Comparison of ENCODE assay signal across 7 mouse cellular contexts in the genomic region with DNA sequence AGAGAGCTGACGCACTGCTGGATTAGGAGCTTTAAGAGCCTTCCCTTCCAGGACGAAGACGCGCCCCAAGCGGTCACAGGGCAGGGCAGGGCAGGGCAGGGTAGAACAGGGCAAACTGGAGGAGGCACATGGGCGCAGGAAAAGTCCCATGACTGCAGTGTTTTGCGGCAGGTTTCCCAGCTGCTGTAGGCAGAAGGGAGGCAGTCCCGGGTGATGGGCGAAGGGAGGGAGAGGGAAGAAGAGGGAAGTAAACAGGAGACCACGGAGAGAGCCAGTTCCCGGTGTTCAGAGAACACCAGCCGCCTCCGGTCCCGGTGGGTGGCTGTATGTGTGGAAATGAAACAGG. TPM values are rescaled to one million over a fixed set of nuclear protein-coding genes. Genes with fewer than 3 reads are reported as not detected.
DNase-seq lines count a peak whose midpoint lies in the region; ATAC-seq lines count a peak whose summit lies in the region.

No protein-coding gene starts in this region.

- peak overlapping the region; percentile 13; the same call in 1 of the 2 replicates for H3K9ac ChIP-seq in intestine, embryonic 14.5 days (ENCODE audit: low read length)

- intact Hi-C loops in gastrocnemius, postnatal 36 days (cut with DNase I) = loop anchor here (1.0 to 5.0 kb wide), 5 partner anchors 42 to 217 kb away; no protein-coding TSS in a partner anchor
- intact Hi-C loops in left cerebral cortex, postnatal 10 days (cut with DNase I) = loop anchor here (2.0 to 10.0 kb wide), 3 partner anchors 77 to 217 kb away; no protein-coding TSS in a partner anchor

- peak overlapping the region; percentile 31; the same call in 1 of the 2 replicates for H3K4me3 ChIP-seq in intestine, embryonic 14.5 days (ENCODE audit: low read depth, low read length)
- peak overlapping the region; percentile 94 for H3K4me3 ChIP-seq in megakaryocyte, embryonic 14.5 days (replicated peaks)

- no peaks in the 10 kb centered on the region for H3K9me3 ChIP-seq in intestine, embryonic 14.5 days (ENCODE audit: control insufficient read depth, low read length)
- no peaks in the 10 kb centered on the region for H3K9me3 ChIP-seq in megakaryocyte, embryonic 14.5 days

- DNase-seq in adrenal gland, postnatal 14 days = peak; percentile 92
- peak; percentile 52 for DNase-seq in embryo, embryonic 11 days
- DNase-seq in gastrocnemius, postnatal 36 days = peak; percentile 79 to 88
- peak; percentile 72 for DNase-seq in intestine, embryonic 14.5 days (ENCODE audit: low spot score)
- DNase-seq in left cerebral cortex, postnatal 10 days (ENCODE audit: extremely low spot score in 1 of 2, low spot score in 2 of 2) = peak; percentile 74 to 87
- DNase-seq in right cerebral cortex, postnatal 36 days (ENCODE audit: low spot score in 2 of 2) = peak; percentile 87 to 93

- H3K27ac ChIP-seq in intestine, embryonic 14.5 days (ENCODE audit: low read depth) = no peak overlapping the region

- peaks cover 41% of the 10 kb centered on the region for H3K27me3 ChIP-seq in intestine, embryonic 14.5 days (replicated peaks; ENCODE audit: control insufficient read depth, insufficient read depth, low read length)
- H3K27me3 ChIP-seq in megakaryocyte, embryonic 14.5 days (replicated peaks) = no peaks in the 10 kb centered on the region

- peak; percentile 36; the same call in 1 of the 2 replicates for ATAC-seq in intestine, embryonic 14.5 days (replicated peaks; ENCODE audit: low FRiP score, low TSS enrichment, low read depth)

- peaks cover 21% of the 10 kb centered on the region for H3K4me1 ChIP-seq in intestine, embryonic 14.5 days (replicated peaks; ENCODE audit: control insufficient read depth, insufficient read depth, low read length)
- H3K4me1 ChIP-seq in megakaryocyte, embryonic 14.5 days = peaks cover 73% of the 10 kb centered on the region

- no peaks in the 10 kb centered on the region for H3K36me3 ChIP-seq in intestine, embryonic 14.5 days (ENCODE audit: control insufficient read depth, insufficient read depth, low read length)
- H3K36me3 ChIP-seq in megakaryocyte, embryonic 14.5 days (replicated peaks; ENCODE audit: low read length) = no peaks in the 10 kb centered on the region

- 2% methylated on average over 14 of the region's 14 CpGs for WGBS in intestine, embryonic 14.5 days

- peak overlapping the region; percentile 91 for H3K4me2 ChIP-seq in intestine, embryonic 14.5 days (ENCODE audit: low read length)

RNA-seq across cellular contexts. Expression of gene Klf9, which starts 7.0 kb away (rescaled TPM):
- 104 and 116 TPM in 2 replicates for total RNA-seq in adrenal gland, postnatal 14 days (2021)
- 100 to 1,000 TPM; 115 to 151 TPM for total RNA-seq in gastrocnemius, postnatal 36 days (2021)
- polyA plus RNA-seq in intestine, embryonic 14.5 days (2014; fragmentation: Nextera tagmentation; extraction: Ambion mirVana) = 1.8 and 2.0 TPM in 2 replicates
- total RNA-seq in left cerebral cortex, postnatal 10 days (2021) = 100 to 1,000 TPM; 150 to 182 TPM
- 4.7 and 12.2 TPM in 2 replicates for polyA plus RNA-seq in megakaryocyte, embryonic 14.5 days (2012; ENCODE audit: insufficient read depth, low replicate concordance)
